In the genomic region with DNA sequence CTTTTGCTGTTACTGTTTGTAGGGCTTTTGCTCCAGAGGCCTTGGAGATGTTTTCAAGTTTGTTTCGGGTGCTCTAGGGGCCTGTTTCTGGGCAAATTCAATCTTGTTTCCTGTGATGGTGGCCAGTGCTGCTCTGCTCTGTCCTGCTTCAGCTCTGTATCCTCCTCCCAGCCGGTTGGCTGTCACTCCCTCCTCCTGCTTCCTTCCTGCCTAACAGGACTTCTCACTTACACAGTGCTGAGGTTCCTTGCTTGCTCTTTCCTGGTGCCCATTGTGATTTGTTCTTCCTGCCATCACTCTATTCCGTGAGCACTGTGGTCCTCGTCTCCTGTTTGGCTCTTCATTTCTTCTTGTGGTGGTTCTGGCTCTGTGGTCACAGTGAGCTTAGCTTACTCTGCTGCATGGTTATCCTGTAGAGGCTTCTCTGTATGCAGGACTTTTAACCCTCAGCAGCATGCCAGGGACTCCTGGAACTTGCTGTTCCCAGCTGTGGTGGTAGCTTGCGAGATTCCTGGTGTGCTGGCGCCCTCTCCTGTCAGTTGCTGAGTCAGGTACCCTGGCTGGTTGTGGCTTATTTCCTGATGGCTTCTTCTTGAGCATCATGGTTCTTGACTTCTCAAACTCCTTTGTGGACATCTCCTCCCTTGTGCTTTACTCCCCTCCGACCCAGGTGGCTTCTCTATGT, we compare ENCODE assay signal across 7 mouse cellular contexts.
DNase-seq lines count a peak whose midpoint lies in the region; ATAC-seq and TF ChIP-seq lines count a peak whose summit lies in the region.

No protein-coding gene starts in this region.

- ATAC-seq in granulocyte monocyte progenitor cell, adult 5-6 weeks (replicated peaks; ENCODE audit: poor library complexity, severe bottlenecking), result peak; percentile 74
- peak; percentile 50; the same call in 1 of the 2 replicates for ATAC-seq in intestine, postnatal 0 days
- peak; percentile 88 for ATAC-seq in midbrain, embryonic 13.5 days

- DNase-seq in adrenal gland, adult (ENCODE audit: inconsistent age in 2 of 2, low spot score in 1 of 2), result peak; percentile 87 to 96
- DNase-seq in embryo, embryonic 10.5 days (ENCODE audit: low spot score), result peak; percentile 88
- peak; percentile 85 for DNase-seq in left cerebral cortex, postnatal 4 days
- DNase-seq in spleen, adult 12 weeks (ENCODE audit: low spot score), result peak; percentile 21

- intact Hi-C loops in left cerebral cortex, postnatal 4 days (cut with DNase I), result loop anchor here (2.0 to 10.0 kb wide), 2 partner anchors 170 to 238 kb away; no protein-coding TSS in a partner anchor

- H3K27me3 ChIP-seq in intestine, postnatal 0 days (replicated peaks; ENCODE audit: control insufficient read depth, insufficient read depth, low read length), result no peaks in the 10 kb centered on the region
- no peaks in the 10 kb centered on the region for H3K27me3 ChIP-seq in midbrain, embryonic 13.5 days

- no peak overlapping the region for H3K4me2 ChIP-seq in intestine, postnatal 0 days (replicated peaks; ENCODE audit: low read depth)
- H3K4me2 ChIP-seq in midbrain, embryonic 13.5 days (replicated peaks), result no peak overlapping the region

- no peaks in the 10 kb centered on the region for H3K9me3 ChIP-seq in intestine, postnatal 0 days (ENCODE audit: control insufficient read depth)
- no peaks in the 10 kb centered on the region for H3K9me3 ChIP-seq in midbrain, embryonic 13.5 days

- peak; percentile 95 for TF ChIP-seq CTCF in intestine, postnatal 0 days (IDR thresholded peaks at IDR 0.05; ENCODE audit: low read depth)

- no peak overlapping the region for H3K4me3 ChIP-seq in intestine, postnatal 0 days (ENCODE audit: low read depth, low read length)
- no peak overlapping the region for H3K4me3 ChIP-seq in midbrain, embryonic 13.5 days (replicated peaks)

- no peak overlapping the region for H3K9ac ChIP-seq in intestine, postnatal 0 days (ENCODE audit: low read depth, low read length)
- no peak overlapping the region for H3K9ac ChIP-seq in midbrain, embryonic 13.5 days (replicated peaks)

- 0 out of 2 replicates have a peak, but pooled peaks cover under 1% of the 10 kb centered on the region for H3K4me1 ChIP-seq in intestine, postnatal 0 days (replicated peaks; ENCODE audit: control insufficient read depth, insufficient read depth, low read length)
- peaks cover 7% of the 10 kb centered on the region; the same call in 1 of the 2 replicates for H3K4me1 ChIP-seq in midbrain, embryonic 13.5 days (replicated peaks)

- no peak overlapping the region for H3K27ac ChIP-seq in intestine, postnatal 0 days (ENCODE audit: low read depth, low read length)
- H3K27ac ChIP-seq in midbrain, embryonic 13.5 days, result no peak overlapping the region

- 28% methylated on average over 7 of the region's 7 CpGs for WGBS in intestine, postnatal 0 days
- WGBS in midbrain, embryonic 13.5 days, result 37% methylated on average over 7 of the region's 7 CpGs

- H3K36me3 ChIP-seq in intestine, postnatal 0 days (ENCODE audit: control insufficient read depth, insufficient read depth), result peaks cover 3% of the 10 kb centered on the region; the same call in 1 of the 2 replicates
- no peaks in the 10 kb centered on the region for H3K36me3 ChIP-seq in midbrain, embryonic 13.5 days

Comparison
In these comparisons a context has a peak if more than half of its experiments do, and no peak if none do; other contexts are left out.
1. DNase-seq: peak in every context shown above with its lines; median percentile 92 in adrenal gland, adult; 88 in embryo, embryonic 10.5 days; 85 in left cerebral cortex, postnatal 4 days; 21 in spleen, adult 12 weeks.